22 mouse cellular contexts compared by ENCODE assay signal in the genomic region with DNA sequence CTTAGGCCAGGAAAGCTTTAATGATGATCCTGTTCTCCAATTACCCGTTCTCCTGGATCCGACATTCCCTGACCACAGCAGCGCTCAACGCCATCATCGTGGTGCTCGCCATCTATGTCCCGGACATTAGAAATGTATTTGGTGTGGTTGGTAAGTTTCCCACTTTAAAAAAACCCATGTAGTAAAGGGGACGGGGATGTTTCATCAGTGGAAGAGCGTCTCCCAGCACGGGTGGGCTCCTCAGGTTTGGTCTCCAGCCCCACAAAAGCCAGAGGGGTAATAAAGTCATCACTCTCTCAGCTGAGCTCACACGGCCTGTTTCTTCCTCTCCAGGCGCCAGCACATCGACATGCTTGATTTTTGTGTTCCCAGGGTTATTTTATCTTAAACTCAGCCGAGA.
DNase-seq lines count a peak whose midpoint lies in the region; ATAC-seq lines count a peak whose summit lies in the region.
"Had no signal": no experiment of that assay in that cellular context is flagged by ENCODE, and none has a peak within 500 bp of the region (broad histone marks: within the 10 kb centered on the region; RNA-seq: fewer than 3 reads in every experiment).

No protein-coding gene starts in this region.

- peaks cover 43% of the 10 kb centered on the region for H3K4me1 ChIP-seq in heart, embryonic 13.5 days
- peaks cover 16% of the 10 kb centered on the region for H3K4me1 ChIP-seq in kidney, embryonic 15.5 days
- H3K4me1 ChIP-seq in embryonic facial prominence, embryonic 13.5 days: peaks cover 40% of the 10 kb centered on the region
- H3K4me1 ChIP-seq: midbrain, embryonic 15.5 days had no signal

- H3K9me3 ChIP-seq in heart, embryonic 13.5 days: no peaks in the 10 kb centered on the region
- no peaks in the 10 kb centered on the region for H3K9me3 ChIP-seq in kidney, embryonic 15.5 days (replicated peaks)
- H3K9me3 ChIP-seq in embryonic facial prominence, embryonic 13.5 days: no peaks in the 10 kb centered on the region
- H3K9me3 ChIP-seq: forebrain, embryonic 15.5 days; hindbrain, embryonic 12.5 days; limb, embryonic 13.5 days; megakaryocyte, embryonic 14.5 days; midbrain, embryonic 15.5 days; neural tube, embryonic 12.5 days had no signal

- no peaks in the 10 kb centered on the region for H3K27me3 ChIP-seq in heart, embryonic 13.5 days (replicated peaks)
- no peaks in the 10 kb centered on the region for H3K27me3 ChIP-seq in kidney, embryonic 15.5 days
- no peaks in the 10 kb centered on the region for H3K27me3 ChIP-seq in embryonic facial prominence, embryonic 13.5 days
- H3K27me3 ChIP-seq: forebrain, embryonic 15.5 days; hindbrain, embryonic 12.5 days; megakaryocyte, embryonic 14.5 days; midbrain, embryonic 15.5 days; neural tube, embryonic 12.5 days had no signal

- ATAC-seq in heart, embryonic 13.5 days (ENCODE audit: extremely low read depth, insufficient number of reproducible peaks, low FRiP score, low TSS enrichment): no peak
- ATAC-seq in kidney, embryonic 15.5 days (replicated peaks; ENCODE audit: low FRiP score): no peak
- no peak for ATAC-seq in embryonic facial prominence, embryonic 13.5 days (ENCODE audit: insufficient number of reproducible peaks, insufficient read depth, low FRiP score, low TSS enrichment, low read depth)
- ATAC-seq: forebrain, embryonic 15.5 days; midbrain, embryonic 15.5 days had no signal

- DNase-seq in embryo, embryonic 10 days (ENCODE audit: low spot score): peak; percentile 31
- no peak for DNase-seq in embryo, embryonic 11 days
- DNase-seq in heart, postnatal 25 days (ENCODE audit: low spot score): no peak
- DNase-seq in kidney, adult 11 months: no peak
- no peak for DNase-seq in spleen, postnatal 36 days (ENCODE audit: low spot score in 2 of 2)
- DNase-seq: adrenal gland, postnatal 10 days; cerebellum, adult 18-20 months; cerebellum, postnatal 14 days; retina, postnatal 1 day; right cerebral cortex, postnatal 25 days; spleen, adult 18-20 months had no signal

- no peak overlapping the region for H3K4me3 ChIP-seq in heart, embryonic 13.5 days
- H3K4me3 ChIP-seq in kidney, embryonic 15.5 days (replicated peaks): no peak overlapping the region
- no peak overlapping the region for H3K4me3 ChIP-seq in embryonic facial prominence, embryonic 13.5 days
- H3K4me3 ChIP-seq: forebrain, embryonic 15.5 days; hindbrain, embryonic 12.5 days; limb, embryonic 13.5 days; megakaryocyte, embryonic 14.5 days; midbrain, embryonic 15.5 days; neural tube, embryonic 12.5 days had no signal

- 66% methylated on average over 14 of the region's 14 CpGs for WGBS in heart, embryonic 13.5 days
- WGBS in kidney, embryonic 15.5 days: 32% methylated on average over 14 of the region's 14 CpGs
- WGBS in embryonic facial prominence, embryonic 13.5 days: 50% methylated on average over 14 of the region's 14 CpGs

- intact Hi-C loops in heart, postnatal 25 days (cut with DNase I): no loop called here

- no peaks in the 10 kb centered on the region for H3K36me3 ChIP-seq in heart, embryonic 13.5 days
- no peaks in the 10 kb centered on the region for H3K36me3 ChIP-seq in kidney, embryonic 15.5 days
- H3K36me3 ChIP-seq in embryonic facial prominence, embryonic 13.5 days: no peaks in the 10 kb centered on the region
- H3K36me3 ChIP-seq: forebrain, embryonic 15.5 days; hindbrain, embryonic 12.5 days; limb, embryonic 13.5 days; midbrain, embryonic 15.5 days; neural tube, embryonic 12.5 days had no signal

- H3K9ac ChIP-seq in heart, embryonic 13.5 days: no peak overlapping the region
- H3K9ac ChIP-seq in kidney, embryonic 15.5 days: no peak overlapping the region
- H3K9ac ChIP-seq in embryonic facial prominence, embryonic 13.5 days: no peak overlapping the region
- H3K9ac ChIP-seq: forebrain, embryonic 15.5 days; hindbrain, embryonic 12.5 days; limb, embryonic 13.5 days; liver, embryonic 14.5 days; lung, embryonic 14.5 days; midbrain, embryonic 15.5 days; neural tube, embryonic 12.5 days had no signal

- H3K27ac ChIP-seq in heart, embryonic 13.5 days (replicated peaks): peak overlapping the region; percentile 70
- H3K27ac ChIP-seq in kidney, embryonic 15.5 days: peak overlapping the region; percentile 43
- H3K27ac ChIP-seq in embryonic facial prominence, embryonic 13.5 days: peak overlapping the region; percentile 55; the same call in 1 of the 2 replicates
- H3K27ac ChIP-seq: forebrain, embryonic 15.5 days; hindbrain, embryonic 12.5 days; liver, embryonic 14.5 days; midbrain, embryonic 15.5 days; neural tube, embryonic 12.5 days had no signal

- H3K4me2 ChIP-seq in heart, embryonic 13.5 days: no peak overlapping the region
- H3K4me2 ChIP-seq in kidney, embryonic 15.5 days: no peak overlapping the region
- no peak overlapping the region for H3K4me2 ChIP-seq in embryonic facial prominence, embryonic 13.5 days
- H3K4me2 ChIP-seq: forebrain, embryonic 15.5 days; hindbrain, embryonic 12.5 days; midbrain, embryonic 15.5 days had no signal
